Mouse (Mus musculus) intestine, embryonic 15.5 days (tissue): ENCODE results near the gene Chm. TPM values are rescaled to one million over a fixed set of nuclear protein-coding genes. Genes with fewer than 3 reads are reported as not detected.

ENCODE experiments used
- microRNA counts: library from miRNA; unstranded; fragments of <30 nt; microRNA quantifications from one replicate; lab custom pipeline; 2016
- polyA plus RNA-seq: library from polyadenylated mRNA; unstranded; fragments of >200 nt; fragmentation: Nextera tagmentation; extraction: Ambion mirVana; gene quantifications from 2 replicates; pipeline ENCODE4 v1.2.1, GENCODE M21; 2015

The Chm gene
- polyA plus RNA-seq, 1 experiment from 2014 or later = 12.1 TPM

MicroRNAs encoded within 50 kb of the gene (microRNA counts, 519-probe panel; counts per million panel counts)
- microRNA mmu-miR-361 (lab: Ali Mortazavi, UCI) = 2,769 counts per million, percentile 71 among the panel's probes with 10 or more counts

Other genes with a start within 250 kb of the Chm start
- gene Dach2, start 112.0 kb upstream of the Chm start, polyA plus RNA-seq = 3.2 and 4.1 TPM in 2 replicates